Mouse (Mus musculus) embryo, embryonic 10.5 days (tissue): ENCODE measurements around the gene Rell1.

ENCODE experiments used
- DNase-seq: peaks from one replicate; pipeline ENCODE4 v3.0.0-alpha.2; 2015; ENCODE audit warnings: low spot score

Gene Rell1

DNA sequence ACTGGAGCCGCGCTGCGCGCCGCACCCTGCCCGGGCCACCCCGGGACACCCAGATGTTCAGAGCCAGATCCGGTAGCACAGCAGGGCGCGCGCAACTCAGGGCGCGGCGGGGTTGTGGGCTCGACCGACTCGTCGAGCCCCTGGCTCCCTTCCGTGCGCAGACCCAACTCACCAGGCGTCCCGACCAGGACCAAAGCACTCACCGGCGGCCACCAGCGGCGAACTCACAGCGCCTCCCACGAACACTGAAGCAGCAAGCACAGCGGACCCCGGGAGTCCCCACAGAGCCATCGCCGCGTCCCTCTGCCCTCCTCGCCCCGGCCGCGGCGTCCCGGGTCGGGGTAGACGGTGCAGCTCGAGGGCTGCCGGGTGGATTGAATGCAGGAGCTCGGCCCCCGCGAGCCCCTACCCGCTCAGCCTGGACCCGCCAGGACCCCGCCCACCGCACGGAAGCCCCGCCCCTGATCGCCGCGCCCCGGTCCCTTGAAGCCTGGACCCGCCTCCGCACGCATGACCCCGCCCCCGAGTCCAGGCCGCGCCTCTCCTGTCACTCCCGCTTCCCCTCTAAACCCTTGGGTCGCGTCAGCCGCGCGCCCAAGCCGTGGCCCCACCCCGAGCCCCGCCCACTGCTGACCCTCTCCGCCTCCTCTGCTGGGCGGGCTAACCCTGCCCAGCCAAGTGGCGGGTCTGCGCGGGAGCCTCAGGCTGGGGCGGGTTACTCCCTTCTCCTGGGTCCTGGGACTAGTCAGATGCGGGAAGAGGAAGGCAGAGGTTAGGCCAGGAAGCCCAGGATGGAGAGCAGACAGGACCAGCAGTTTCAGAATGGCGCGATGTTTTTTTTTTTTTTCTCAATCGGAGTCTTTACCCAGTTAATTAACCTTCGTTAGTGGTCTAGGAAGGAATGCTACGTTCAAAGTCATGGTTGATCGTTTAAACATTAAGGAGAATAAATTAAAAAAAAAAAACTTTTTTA, at the start of gene Rell1:
Gene Rell1, minus strand, starts transcription at position 455 of the 973 bp plus-strand sequence.
- DNase-seq = peak; percentile 97

DNA sequence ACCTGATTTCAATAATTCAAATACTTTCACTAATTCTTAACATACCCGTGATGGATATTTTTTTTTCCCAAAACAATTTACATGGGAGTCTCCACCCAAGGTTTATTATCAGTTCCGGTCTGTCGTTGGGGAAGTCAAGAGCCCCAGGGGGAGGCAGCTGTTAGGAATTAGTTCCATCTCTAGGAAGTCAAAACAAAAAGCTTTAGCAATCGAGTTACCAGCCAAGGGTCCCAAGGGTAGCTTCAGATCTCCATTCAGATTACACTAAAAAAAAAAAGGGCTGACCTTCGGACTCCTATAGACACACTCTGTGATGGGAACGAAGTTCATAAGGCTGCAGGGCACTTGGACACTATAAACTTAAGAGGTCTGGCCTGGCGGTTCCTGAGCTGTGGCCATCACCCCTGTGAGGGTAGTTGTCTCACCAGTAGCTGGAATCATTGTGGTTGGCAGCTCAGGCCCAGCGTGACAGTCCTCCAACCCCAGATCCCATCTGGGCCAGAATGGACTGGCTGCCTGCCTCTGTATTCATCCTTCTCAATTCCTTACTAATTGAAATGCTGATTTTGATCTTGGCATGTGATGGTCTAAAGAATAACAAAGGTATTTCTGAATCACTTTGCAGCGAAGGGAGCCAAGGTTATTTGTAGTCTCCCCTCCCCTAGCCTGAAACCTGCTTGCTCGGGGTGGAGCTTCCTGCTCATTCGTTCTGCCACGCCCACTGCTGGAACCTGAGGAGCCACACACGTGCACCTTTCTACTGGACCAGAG, 44.1 kb upstream of the Rell1 start:
- peak; percentile 42 for DNase-seq

DNA sequence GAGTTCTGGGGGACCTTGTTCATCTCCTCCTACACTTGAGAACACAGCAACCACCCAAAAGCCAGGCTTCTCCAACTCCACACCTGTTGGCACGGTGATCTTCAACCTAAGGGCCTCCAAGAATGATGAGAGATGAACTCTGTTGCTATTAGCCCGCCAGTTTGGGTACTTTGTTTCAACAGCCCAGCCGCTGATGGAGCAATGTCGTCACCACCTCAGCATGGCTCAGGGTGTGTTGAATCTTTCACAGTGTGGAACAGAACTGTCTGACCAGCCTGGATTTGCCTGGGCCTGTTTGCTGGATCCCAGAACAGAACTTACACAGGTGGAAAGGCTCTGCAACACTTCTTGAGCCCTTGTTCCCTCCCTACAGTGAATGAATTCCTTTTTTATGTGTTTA, 37.9 kb upstream of the Rell1 start:
- DNase-seq = no peak

DNA sequence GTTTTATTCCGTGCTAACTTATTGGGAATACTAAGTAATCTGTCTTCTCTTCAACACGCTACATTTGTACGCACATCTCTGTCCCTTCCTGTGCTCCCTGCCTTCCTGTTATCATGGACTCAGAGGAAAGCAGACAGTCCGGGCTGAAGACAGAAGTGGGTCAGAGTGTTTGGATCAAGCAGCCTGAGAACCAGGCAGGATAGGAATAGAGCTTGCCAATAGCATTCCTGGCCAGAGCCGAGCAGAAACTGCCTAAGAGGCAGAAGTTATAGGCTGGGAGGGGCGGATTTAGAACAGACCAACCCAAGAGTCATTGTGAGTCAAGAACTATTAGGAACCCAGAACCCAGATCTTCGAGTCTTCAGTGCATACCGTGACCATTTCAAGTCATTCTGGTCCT, 34.6 kb upstream of the Rell1 start:
- no peak for DNase-seq

DNA sequence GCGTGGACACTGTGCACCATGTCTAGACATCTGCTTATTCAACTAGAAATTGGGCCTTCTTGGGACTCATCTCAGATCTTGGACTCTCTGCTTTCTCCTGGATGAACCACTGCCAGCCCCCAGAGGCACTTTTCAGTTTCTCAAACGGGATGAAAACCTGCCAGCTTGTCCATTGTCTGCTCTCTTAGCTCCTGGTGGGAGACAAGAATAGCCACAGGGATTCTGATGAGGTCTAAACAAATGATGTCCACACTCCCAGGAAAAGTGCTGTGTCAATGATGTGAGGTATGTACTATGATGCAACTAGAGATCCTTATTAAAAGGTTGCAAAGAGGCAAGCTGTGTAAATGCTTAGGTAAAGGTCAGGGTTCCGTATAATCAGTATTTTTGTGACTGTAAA, 25.2 kb upstream of the Rell1 start:
- DNase-seq = no peak

DNA sequence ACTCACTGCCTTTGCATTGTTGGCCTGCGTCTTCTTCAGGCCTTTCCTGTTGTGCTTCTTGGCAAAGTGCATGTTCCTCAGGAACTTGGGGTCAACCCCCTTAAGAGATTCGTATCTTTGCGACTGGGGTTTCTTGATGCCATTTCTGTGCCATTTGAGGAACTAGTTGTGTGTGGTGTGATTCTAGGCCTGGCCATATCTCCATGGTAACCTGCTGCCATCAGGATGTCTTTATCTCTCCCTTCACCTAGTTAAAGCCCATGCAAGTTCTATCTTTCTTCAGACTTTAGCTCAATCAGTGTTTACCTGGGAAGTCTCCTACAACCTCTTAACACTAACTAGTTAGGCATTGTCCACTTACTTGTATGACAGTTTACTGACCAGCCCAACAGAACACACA, 22.0 kb upstream of the Rell1 start:
- no peak for DNase-seq

DNA sequence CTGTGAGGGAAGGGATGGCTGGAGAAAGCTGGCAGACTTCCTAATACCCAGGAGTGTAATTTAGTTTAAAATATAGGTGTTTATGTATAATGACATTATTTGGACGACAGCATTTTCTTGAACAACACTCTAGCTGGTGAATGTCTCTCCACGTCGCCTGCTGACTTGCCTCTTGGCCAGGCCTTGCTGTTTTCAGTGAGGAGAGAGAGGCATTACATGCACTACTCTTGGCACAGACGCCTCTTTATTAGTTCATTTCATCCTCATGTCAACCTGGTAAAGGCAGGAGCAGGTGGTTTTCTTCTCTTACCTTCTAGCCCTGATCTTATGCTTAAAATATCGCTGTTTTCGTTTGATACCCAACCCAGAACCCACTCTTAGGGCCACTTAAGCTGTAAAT, 17.6 kb upstream of the Rell1 start:
- DNase-seq = no peak

DNA sequence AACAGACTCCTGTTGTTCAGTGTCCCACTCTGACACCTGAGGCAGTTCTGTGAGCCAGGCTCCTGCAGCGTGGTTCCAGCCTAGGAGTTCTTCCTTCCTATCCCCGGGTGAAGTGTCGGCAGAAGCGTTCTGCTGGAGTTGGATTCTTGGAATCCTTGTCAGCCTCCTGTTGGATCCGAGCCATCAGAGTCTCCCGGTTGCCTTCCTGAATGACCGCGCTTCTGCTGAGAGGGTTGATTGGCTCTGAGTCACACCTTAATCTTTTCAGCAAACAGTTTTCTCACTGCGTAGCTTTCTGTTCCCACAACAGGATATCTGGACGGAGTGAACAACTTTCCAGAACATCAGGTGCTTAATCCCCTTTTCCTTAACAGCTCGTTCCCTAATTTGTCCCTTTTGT, 13.6 kb upstream of the Rell1 start:
- no peak for DNase-seq

DNA sequence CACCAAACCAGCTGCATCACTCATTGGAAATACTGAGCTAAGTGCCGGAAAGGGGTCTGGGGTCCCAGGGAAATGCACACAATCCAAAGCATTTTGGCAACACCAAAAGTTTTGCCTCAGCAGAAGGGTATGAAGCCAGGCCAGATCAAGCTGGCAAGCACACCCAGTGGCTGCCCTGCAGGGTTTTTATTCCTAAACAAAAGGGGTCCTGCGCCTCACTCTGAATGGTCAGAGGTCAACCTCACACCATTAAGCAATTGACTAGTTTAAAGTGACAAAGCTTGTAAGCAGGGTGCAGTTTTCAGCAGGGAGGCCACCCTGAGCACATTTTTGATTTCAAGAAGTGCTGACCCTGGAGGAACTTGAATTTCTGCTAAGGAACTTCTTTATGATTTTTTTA, 2.3 kb upstream of the Rell1 start:
- peak; percentile 66 for DNase-seq

DNA sequence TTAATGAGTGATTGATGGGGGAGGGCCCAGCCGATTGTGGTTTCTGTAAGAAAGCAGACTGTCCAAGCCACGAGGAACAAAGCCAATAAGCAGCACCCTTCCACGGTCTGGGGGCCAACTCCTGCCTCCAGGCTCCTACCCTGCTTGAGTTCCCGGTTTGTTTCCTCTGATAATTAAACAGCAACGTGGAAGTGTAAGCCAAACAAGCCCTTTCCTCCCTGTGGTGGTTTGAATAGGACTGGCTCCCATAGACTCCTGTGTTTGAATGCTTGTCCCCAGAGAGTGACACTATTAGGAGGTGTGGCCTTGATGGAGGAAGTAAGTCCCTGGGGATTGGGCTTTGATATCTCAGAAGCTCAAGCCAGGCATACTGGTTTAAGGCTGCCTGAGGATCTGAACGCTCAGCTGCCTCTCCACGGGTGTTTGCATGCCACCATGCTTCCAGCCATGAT, 1.6 kb upstream of the Rell1 start:
- DNase-seq = peak; percentile 61

DNA sequence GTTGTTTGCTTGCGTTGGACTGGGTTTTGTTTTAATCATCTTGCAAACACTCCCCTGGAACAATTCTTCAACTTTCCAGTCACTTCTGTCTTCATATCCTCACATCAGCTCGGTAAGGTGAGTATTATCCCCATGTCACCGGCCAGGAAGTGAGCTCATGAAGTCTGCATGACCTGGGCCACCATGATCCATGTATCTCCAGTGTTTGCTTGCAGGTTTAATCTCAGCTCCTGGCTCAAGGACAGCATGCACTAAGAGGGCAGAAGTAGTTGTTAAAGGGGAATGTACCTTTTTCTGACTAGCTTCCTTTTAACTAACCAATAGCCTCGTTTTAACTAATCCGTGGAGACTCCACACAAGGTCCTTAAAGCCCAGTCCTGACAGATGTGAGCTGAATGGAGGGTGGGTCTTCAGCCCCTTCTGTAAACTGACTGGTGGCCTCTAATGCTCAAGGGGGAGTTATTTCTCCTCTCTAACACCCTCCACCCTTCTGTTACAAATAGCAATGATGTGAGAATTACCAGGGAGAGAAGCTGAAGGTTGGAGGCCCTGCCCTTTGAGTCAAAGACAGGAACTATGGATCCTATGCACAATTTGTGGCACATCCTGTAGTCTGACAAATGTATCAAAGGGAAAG, 897 bp upstream of the Rell1 start:
- DNase-seq = peak; percentile 57

DNA sequence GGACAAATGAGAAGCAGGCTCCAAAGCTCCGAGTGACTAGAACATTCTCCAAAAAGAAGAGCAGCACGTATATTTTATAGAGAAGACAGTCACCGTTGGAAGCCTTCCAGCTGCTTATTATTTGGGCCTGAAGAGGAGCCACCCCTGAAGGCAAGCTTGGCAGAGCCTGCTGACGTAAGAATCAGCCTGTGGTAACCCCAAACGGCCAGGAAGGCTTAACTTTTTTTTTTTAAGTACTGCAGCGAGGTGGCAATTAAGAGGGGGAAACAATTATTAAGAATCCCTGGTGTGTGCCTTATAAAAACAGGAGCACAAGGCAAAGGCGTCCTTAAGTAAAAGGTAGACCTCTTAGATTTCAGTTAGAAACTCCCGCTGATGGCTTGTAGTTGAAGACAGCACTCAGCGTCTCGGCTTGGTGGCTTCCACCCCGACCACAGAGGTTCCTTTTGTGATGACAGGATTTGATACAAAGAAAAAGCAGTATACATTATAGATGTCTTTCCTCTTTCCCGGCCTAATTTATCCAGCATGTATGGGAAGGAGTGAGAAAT, 1.0 kb downstream of the Rell1 start:
- peak; percentile 51 for DNase-seq

DNA sequence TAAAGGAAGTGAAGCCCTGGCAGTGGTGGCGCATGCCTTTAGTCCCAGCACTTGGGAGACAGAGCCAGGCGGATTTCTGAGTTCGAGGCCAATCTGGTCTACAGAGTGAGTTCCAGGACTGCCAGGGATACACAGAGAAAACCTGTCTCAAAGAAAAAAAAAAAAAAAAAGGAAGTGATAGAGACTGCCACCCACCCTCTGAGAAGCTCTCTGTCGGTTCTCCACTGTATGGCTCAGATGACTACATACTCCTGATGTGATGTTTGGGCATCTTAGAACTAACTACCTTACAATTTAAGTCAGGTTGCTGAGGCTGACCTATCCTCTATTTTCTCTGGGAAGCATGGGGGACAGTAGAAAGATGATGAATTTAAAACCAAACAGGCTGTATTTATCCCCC, 2.3 kb downstream of the Rell1 start:
- DNase-seq = no peak

DNA sequence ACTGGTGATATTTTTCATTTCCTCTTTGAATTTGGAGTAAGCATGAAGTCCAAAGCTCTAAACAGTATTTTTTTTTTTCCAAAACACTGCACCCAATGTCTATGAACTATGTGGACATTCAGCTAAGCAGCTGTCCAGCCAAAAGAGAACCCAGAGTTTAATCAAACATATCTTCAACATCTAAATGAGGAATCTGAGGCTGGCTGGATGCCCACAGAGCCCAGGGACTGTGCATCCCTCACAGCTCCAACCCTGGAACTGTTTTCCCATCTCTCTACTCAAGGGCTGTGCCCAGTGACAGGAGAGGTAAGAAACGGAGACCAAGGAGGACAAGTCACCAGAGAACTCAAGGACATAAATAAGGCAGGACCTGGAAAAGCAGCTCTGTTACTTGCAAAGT, 2.8 kb downstream of the Rell1 start:
- no peak for DNase-seq

DNA sequence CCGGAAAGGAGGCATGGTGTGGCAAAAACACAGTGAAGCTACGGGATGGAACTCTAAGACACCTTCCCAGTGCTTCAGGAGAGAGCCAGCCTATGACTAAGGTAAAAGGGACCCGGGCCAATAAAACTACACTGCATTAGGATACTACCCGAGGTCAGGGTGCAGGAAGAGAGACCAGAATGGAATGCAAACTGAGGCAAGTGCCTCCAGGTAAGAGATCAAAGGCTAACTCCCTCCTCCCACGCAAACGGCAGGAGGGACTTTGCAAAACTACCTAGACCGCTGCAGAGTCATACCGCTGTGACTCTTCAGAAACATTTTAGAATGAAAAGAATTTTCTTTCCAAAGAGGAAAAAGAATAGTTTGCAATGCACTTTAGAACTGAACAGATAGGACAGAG, 4.1 kb downstream of the Rell1 start:
- no peak for DNase-seq

DNA sequence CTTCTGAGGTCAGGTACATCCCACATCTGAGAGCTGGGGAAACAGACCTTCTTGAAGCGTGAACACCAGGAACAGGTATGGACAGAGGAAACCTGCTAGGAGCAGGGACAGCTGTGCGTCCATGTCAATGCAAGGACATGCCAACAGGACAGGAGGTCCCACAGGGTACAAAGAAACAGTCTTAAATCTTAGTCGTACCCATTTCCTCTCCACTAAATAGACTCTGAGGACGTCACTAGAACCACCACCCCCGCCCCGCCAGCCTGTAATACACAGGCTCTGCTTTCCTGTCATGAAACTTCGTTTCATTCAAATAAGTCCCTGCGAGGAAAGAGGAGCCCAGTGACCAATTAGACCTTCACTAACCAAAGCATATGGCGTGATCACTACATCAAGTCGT, 7.0 kb downstream of the Rell1 start:
- no peak for DNase-seq

DNA sequence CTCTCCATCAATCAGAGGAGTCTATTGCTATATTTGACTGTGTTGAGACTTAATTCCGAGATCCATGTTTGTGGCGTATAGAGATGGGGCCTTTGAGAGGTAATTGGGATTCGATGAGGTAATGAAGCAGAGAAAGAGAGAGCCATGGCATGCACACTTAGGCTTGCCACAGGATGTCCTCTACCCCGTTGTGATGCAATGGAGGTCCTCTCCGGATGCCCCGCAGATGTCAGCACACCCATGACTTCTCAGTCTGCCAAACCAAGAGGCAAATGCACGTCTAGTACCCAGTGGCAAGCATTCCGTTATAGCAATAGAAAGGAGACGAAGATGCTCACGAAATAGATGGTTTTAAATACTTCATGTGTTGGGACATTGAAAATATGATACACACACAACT, 8.1 kb downstream of the Rell1 start:
- no peak for DNase-seq

DNA sequence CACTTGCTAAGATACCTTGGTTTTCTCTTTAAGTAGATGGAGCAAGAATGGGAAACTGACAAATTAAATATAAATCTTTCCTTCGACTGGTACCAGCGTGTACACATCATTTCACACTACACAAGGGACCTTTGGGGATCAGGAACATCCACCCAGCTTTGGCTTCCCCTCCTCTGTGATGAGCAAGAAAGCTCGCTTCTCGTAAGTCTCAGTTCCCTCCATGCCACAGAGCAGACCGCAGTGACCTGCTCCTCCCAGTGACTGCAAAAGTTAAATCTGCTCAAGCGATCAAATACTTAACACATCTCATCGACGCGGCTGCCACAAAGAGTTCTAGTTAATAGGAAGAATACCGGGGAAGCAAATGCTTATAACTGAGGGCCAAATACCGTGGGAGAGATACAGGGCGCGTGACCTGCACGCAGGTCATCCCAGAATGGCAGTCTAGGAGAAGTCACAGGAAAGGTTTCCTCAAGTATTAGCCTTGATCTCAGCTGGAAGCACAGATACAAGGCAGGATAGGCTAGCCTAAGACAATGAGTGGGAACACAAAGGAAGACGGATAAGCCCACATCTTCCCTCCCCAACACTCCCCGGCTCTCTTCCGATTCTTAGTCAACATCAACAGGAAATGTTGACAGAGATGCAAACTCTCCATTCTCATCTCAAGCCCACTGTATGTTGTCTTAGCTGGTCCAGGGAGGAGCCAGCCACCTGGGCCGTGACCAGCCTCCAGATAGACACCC, 9.6 kb downstream of the Rell1 start:
- no peak for DNase-seq

DNA sequence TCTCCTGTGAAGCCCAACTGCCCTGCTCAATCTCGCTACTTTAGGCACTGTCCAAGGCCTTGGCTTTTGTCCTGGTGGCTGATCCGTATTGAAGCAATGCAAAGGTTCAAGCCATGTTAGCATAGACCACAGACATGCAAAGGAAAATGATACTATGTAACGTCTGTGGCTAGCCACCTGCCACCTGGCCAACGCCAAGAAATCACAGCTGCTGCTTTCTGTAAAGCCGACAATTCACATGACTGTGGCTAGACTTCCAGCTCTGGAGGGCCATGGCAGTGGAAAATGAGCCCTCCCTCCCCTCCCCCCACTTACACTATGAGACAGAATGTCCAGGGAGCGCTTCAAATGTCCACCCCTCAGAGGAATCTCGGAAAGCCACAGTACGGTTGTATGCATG, 11.1 kb downstream of the Rell1 start:
- DNase-seq = no peak

DNA sequence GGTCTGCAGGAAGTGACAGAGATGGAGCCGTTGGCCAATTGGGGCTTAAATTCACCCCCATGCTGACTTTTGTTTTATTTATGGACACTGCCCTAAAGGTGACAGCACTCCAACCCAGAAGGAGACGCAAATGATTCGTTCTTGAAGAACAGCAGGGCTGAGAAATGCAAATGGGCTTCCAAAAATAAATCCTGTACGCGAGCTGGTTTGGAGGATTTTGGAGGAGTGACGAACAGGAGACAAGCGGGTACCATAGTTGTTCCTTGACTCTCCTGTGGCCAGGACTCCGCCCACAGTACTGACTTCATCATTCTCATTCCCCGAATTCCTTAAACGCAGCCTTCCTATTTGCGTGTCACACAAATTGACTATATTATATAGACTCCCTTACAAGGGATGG, 12.3 kb downstream of the Rell1 start:
- no peak for DNase-seq

DNA sequence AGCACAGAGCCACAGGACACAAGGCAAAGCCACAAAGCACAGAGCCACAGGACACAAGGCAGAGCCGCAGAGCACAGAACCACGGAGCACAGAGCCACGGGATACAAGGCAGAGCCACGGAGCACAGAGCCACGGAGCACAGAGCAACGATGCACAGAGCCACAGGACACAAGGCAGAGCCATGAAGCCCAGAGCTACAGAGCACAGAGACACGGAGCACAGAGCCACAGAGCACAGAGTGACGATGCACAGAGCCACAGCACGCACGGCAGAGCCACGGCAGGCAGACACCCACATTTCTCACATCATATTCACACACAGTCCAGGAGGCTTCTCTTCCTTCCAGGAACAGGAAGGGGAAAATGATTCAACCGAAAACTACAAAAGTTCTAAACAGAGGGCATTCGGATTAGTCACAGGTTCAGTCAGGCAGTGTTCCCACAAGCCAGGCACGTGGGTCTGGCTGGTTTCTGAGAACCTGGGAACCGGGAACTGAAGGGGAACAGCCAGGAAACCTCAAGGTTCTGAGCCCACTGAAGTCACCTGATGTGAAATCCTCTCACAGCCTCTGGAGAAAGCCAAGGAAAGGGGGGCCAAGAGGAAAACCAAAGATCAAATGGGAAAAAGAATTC, 15.2 kb downstream of the Rell1 start:
- DNase-seq = no peak
